ENCODE assay signal across 7 mouse cellular contexts in genomic region chr16:38677941-38678340, GRCm38 (mm10). TPM values are rescaled to one million over a fixed set of nuclear protein-coding genes. Genes with fewer than 3 reads are reported as not detected.
DNase-seq lines count a peak whose midpoint lies in the region; ATAC-seq and TF ChIP-seq lines count a peak whose summit lies in the region.
"Not testable (repeated sequence)": the region's sequence is repeated elsewhere in the genome, so short reads cannot be mapped to it uniquely, and the experiment has no call there.

No protein-coding gene starts in this region.

- peak; percentile 18 for DNase-seq in fat pad, adult 2 months (ENCODE audit: extremely low read depth, low read depth, low spot score)
- DNase-seq in gastrocnemius, adult 2 months; heart, adult 2 months: not testable (repeated sequence)
- peak; percentile 16 for DNase-seq in gonadal fat pad, adult 2 months (ENCODE audit: low read depth)
- peak; percentile 64 for DNase-seq in heart, adult 11 months
- DNase-seq in midbrain, embryonic 11.5 days (ENCODE audit: low spot score, missing footprints) = peak; percentile 81

- H3K9ac ChIP-seq in heart, adult 2 months (ENCODE audit: low read depth, low read length); midbrain, embryonic 11.5 days (ENCODE audit: low read length): not testable (repeated sequence)

- peak overlapping the region; percentile 58 for H3K27ac ChIP-seq in gastrocnemius, adult 2 months
- H3K27ac ChIP-seq in heart, adult 2 months = peak overlapping the region; percentile 6; the same call in 1 of the 2 replicates
- not testable (repeated sequence) for H3K27ac ChIP-seq in midbrain, embryonic 11.5 days (ENCODE audit: low read depth, low read length)

- not testable (repeated sequence) for H3K4me3 ChIP-seq in gastrocnemius, adult 2 months; heart, adult 2 months; midbrain, embryonic 11.5 days (ENCODE audit: low read depth, low read length); myocyte

- not testable (repeated sequence) for H3K27me3 ChIP-seq in heart, adult 2 months (ENCODE audit: control insufficient read depth, insufficient read depth, low read length); midbrain, embryonic 11.5 days (ENCODE audit: control insufficient read depth, insufficient read depth, low read length); myocyte (ENCODE audit: control insufficient read depth, insufficient read depth, insufficient read length)

- not testable (repeated sequence) for TF ChIP-seq CTCF in gastrocnemius, adult 2 months (IDR thresholded peaks at IDR 0.05); heart, adult 2 months (IDR thresholded peaks at IDR 0.05)

- WGBS in heart, adult 2 months = 92% methylated on average over 2 of the region's 2 CpGs
- WGBS in midbrain, embryonic 11.5 days = 88% methylated on average over 2 of the region's 2 CpGs

- H3K9me3 ChIP-seq in midbrain, embryonic 11.5 days (ENCODE audit: control insufficient read depth, low read length) = not testable (repeated sequence)

- H3K4me2 ChIP-seq in midbrain, embryonic 11.5 days; myocyte (ENCODE audit: low read depth): not testable (repeated sequence)

- H3K4me1 ChIP-seq in heart, adult 2 months (ENCODE audit: control insufficient read depth, insufficient read depth, low read length) = peaks cover 39% of the 10 kb centered on the region
- H3K4me1 ChIP-seq in midbrain, embryonic 11.5 days (ENCODE audit: control insufficient read depth, insufficient read depth, low read length) = not testable (repeated sequence)

- TF ChIP-seq POLR2A in heart, adult 2 months (IDR thresholded peaks at IDR 0.05; ENCODE audit: insufficient read depth, low read depth, low read length); myocyte (IDR thresholded peaks at IDR 0.05; ENCODE audit: insufficient read length, low read depth): not testable (repeated sequence)

- not testable (repeated sequence) for ATAC-seq in midbrain, embryonic 11.5 days (ENCODE audit: low FRiP score)

- H3ac ChIP-seq in myocyte (ENCODE audit: control insufficient read depth, insufficient read length) = not testable (repeated sequence)

- peaks cover 40% of the 10 kb centered on the region for H3K36me3 ChIP-seq in heart, adult 2 months (ENCODE audit: control insufficient read depth, insufficient read depth, low read length)
- H3K36me3 ChIP-seq in midbrain, embryonic 11.5 days (ENCODE audit: control insufficient read depth, insufficient read depth, low read length); myocyte (ENCODE audit: control insufficient read depth, insufficient read depth): not testable (repeated sequence)

- TF ChIP-seq EP300 in heart, adult 2 months (IDR thresholded peaks at IDR 0.05; ENCODE audit: insufficient read depth, low read depth, low read length) = not testable (repeated sequence)

- intact Hi-C loops in gastrocnemius, adult 2 months (cut with DNase I) = not testable (repeated sequence)
- intact Hi-C loops in heart, adult 2 months (cut with DNase I) = loop anchor here (10.0 kb wide), 1 partner anchor 53 kb away; no protein-coding TSS in a partner anchor

- H3K79me2 ChIP-seq in heart, adult 2 months (replicated peaks; ENCODE audit: control insufficient read depth, insufficient read depth, low read length) = not testable (repeated sequence)
- H3K79me2 ChIP-seq in myocyte (ENCODE audit: control insufficient read depth, insufficient read depth) = peaks cover 44% of the 10 kb centered on the region

TF ChIP-seq in myocyte, 11 proteins besides CTCF, POLR2A, EP300 and RAD21:
- peak in 2 of 3 experiments; percentile 49 to 55 for TF ChIP-seq MYOD1 (IDR thresholded peaks at IDR 0.05; ENCODE audit: control insufficient read depth in 1 of 3, insufficient read length in 2 of 3, low read depth in 2 of 3)
TF ChIP-seq in myocyte: peak in this region for 1; not testable (repeated sequence) for 10.

RNA-seq across cellular contexts. Expression of gene Arhgap31, which starts 35.1 kb away (rescaled TPM):
- total RNA-seq in gastrocnemius, adult 2 months (2021) = 10 to 100 TPM; 11.9 to 18.6 TPM
- 13.1 and 18.1 TPM in 2 replicates for polyA plus RNA-seq in gonadal fat pad, adult 2 months (2012; rRNA removed)
- total RNA-seq in heart, adult 2 months (2021) = 10 to 100 TPM; 38.2 to 41.2 TPM
- polyA plus RNA-seq in heart, adult 2 months (2012; rRNA removed) = 14.1 and 20.1 TPM in 2 replicates
- 7.1 and 8.4 TPM in 2 replicates for polyA plus RNA-seq in midbrain, embryonic 11.5 days (2014; fragmentation: Nextera tagmentation; extraction: Ambion mirVana)
- 5.8 TPM for polyA plus RNA-seq in myocyte (2012; fragmentation: generic; extraction: Trizol)
